ENCODE assay signal across 17 mouse cellular contexts in the genomic region with DNA sequence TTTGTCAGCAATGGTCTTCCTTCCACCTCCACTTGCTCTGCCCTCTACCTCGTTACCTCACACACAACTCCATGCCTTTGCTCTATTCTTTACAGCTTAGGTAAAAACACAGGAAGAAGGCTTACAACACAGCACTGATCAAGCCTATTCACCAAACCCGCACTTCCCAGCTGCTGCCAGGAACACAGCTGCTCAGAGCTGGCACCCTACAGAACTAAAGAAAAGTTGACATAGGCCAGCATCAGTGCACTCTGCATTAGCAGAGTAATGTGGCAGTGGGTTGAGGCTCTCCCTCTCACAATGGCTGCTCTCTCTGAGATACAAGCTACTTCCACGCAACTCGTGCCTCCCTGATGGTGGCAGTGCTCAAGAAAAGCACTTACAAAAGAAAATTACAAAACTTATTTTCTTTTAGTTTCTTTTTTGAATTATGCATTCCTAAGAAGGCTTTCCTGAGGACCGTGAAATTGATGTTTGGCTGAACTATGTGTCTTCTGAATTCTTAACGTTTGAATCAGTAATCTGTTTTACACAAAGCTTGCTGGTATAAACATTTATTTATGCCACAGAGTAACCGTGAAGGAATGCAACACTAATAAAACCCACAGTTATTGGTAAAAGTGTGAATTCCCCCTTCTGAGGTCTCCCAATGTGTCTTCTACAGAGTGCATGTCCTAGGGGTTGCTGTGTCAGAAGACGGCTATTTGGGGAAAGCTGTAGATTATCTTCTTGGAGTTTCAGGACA.
A peak's percentile ranks its signal among the peaks of the same experiment; 100 is the strongest.
DNase-seq lines count a peak whose midpoint lies in the region; ATAC-seq lines count a peak whose summit lies in the region.
"Had no signal": no experiment of that assay in that cellular context is flagged by ENCODE, and none has a peak within 500 bp of the region (broad histone marks: within the 10 kb centered on the region; RNA-seq: fewer than 3 reads in every experiment).

No protein-coding gene starts in this region.

- no peak for DNase-seq in frontal cortex, postnatal 36 days (ENCODE audit: low spot score in 2 of 2)
- DNase-seq in 3T3-L1 (ENCODE audit: low read depth, low spot score) (peak; percentile 91), adipocyte (ENCODE audit: low spot score) (peak; percentile 63)
- DNase-seq in adrenal gland, postnatal 14 days, result no peak
- DNase-seq in cerebellum, postnatal 25 days, result no peak
- DNase-seq in layer of hippocampus, adult 9-11 months, result no peak
- DNase-seq: adrenal gland, postnatal 36 days; cerebellum, adult 2 months; cerebellum, postnatal 36 days; kidney, adult 8-10 months; right cerebral cortex, postnatal 25 days; thymus, postnatal 14 days had no signal

- ATAC-seq in frontal cortex, adult (ENCODE audit: low TSS enrichment), result 0 out of 2 replicates have a peak, but pooled peaks have one; percentile 4
- ATAC-seq in megakaryocyte, adult 5-6 weeks (ENCODE audit: poor library complexity, severe bottlenecking), result 0 out of 2 replicates have a peak, but pooled peaks have one; percentile 21
- ATAC-seq: CD4-positive, CD25-positive, alpha-beta regulatory T cell, adult 4 months; hindbrain, embryonic 16.5 days; midbrain, embryonic 15.5 days had no signal

Comparison
In these comparisons a context has a peak if more than half of its experiments do, and no peak if none do; other contexts are left out.
1. DNase-seq: peak in 3T3-L1 (single experiment) and adipocyte (single experiment); none in frontal cortex, postnatal 36 days (0 of 2), adrenal gland, postnatal 14 days (single experiment), cerebellum, postnatal 25 days (0 of 2) and layer of hippocampus, adult 9-11 months (single experiment).